Mouse (Mus musculus) midbrain, embryonic 15.5 days (tissue): Measurements from ENCODE around the gene Snapc2. TPM values are rescaled to one million over a fixed set of nuclear protein-coding genes. Genes with fewer than 3 reads are reported as not detected.

ENCODE experiments used
- ATAC-seq: fragments of 200-750 bp; cut with Nextera tagmentation; replicated peaks from 2 replicates; pipeline ENCODE4 v1.8.0; 2017; ENCODE audit warnings: moderate TSS enrichment
- H3K27ac ChIP-seq: fragments of 300-500 bp; sonication (generic); 2 replicates; pipeline ENCODE4 v1.5.1; 2015; ENCODE audit warnings: mild to moderate bottlenecking, inconsistent platforms
- H3K27me3 ChIP-seq: fragments of 300-500 bp; sonication (generic); replicated peaks from 2 replicates; pipeline ENCODE4 v1.6.1; 2015; ENCODE audit warnings: inconsistent platforms
- H3K36me3 ChIP-seq: fragments of 300-500 bp; sonication (generic); replicated peaks from 2 replicates; pipeline ENCODE4 v1.6.1; 2015; ENCODE audit warnings: inconsistent platforms
- H3K4me1 ChIP-seq: fragments of 300-500 bp; sonication (generic); 2 replicates; pipeline ENCODE4 v1.6.1; 2015; ENCODE audit warnings: inconsistent platforms
- H3K4me2 ChIP-seq: fragments of 300-500 bp; sonication (generic); 2 replicates; pipeline ENCODE4 v1.6.1; 2015; ENCODE audit warnings: inconsistent platforms, mild to moderate bottlenecking, moderate library complexity
- H3K4me3 ChIP-seq: fragments of 300-500 bp; sonication (generic); 2 replicates; pipeline ENCODE4 v1.5.1; 2015; ENCODE audit warnings: mild to moderate bottlenecking, inconsistent platforms
- H3K9ac ChIP-seq: fragments of 300-500 bp; sonication (generic); 2 replicates; pipeline ENCODE4 v1.6.1; 2015; ENCODE audit warnings: mild to moderate bottlenecking, inconsistent platforms
- H3K9me3 ChIP-seq: fragments of 300-500 bp; sonication (generic); 2 replicates; pipeline ENCODE4 v1.6.1; 2016; ENCODE audit warnings: inconsistent platforms
- WGBS: fragments of 180-500 bp; shearing (Covaris S2); methylation state at CpG from one replicate; pipeline ENCODE4 v1.1.7; 2015; ENCODE audit warnings: mixed read lengths; 5-methylcytosine and 5-hydroxymethylcytosine counted together
- polyA plus RNA-seq: library from polyadenylated mRNA; unstranded; fragments of >200 nt; fragmentation: Nextera tagmentation; extraction: Ambion mirVana; gene quantifications from 2 replicates; pipeline ENCODE4 v1.2.1, GENCODE M21; 2015

The Snapc2 gene
- 70.6 and 76.4 TPM in 2 replicates for polyA plus RNA-seq

DNA sequence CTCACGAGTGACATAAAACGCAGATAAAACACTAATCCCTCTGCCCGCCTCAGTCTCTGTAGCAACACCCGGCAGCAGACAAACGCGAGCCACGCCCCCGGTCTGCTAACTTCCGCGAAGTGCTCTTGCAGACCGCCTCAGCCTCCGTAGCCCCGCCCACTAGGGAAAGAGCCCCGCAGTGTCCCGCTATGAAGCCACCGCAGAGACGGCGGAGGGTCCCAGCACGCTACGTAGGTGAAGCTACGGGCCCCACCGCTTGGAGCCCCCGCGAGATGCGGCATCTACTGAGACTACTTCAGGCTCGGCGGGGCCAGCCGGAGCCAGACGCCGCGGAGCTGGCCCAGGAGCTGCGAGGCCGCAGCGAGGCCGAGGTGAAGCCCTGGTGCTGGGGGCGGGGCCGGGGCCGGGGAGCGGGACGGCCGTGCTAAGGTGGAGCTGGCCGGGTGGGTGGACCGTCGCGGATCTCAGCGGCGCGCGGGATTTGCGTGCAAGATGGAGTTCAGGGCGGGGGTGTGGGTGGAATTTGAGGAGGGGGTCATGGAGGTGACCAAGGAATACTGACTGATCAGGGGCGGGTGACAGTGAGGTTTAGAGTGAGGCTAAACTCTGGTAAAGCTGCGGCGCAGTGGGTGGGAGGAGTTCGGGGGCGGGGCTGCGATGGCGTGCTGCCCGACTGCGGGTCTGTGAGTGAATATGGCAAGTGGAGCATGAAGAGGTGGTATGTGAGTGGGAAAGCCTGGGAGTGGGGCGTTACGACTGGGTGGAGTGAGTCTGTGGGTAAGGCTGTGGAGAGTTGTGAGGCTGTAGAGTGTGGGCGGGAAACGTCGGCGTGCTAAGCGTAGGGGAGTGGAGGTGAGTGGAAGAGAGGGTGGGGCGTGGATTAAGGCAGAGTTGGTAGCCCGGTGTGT lies at the start of gene Snapc2:
Gene Snapc2 (plus strand): TSS at position 147 of the 908 bp plus-strand sequence.
- WGBS = 0% methylated on average over 66 of the region's 69 CpGs
- peak within 1 kb of the TSS; percentile 71 for H3K4me3 ChIP-seq
- H3K4me2 ChIP-seq = peak within 1 kb of the TSS; percentile 86
- H3K4me1 ChIP-seq = peaks cover 49% of the 10 kb centered on the region
- peaks cover 24% of the 10 kb centered on the region for H3K36me3 ChIP-seq
- peak within 1 kb of the TSS; percentile 88 for H3K9ac ChIP-seq
- H3K27ac ChIP-seq = peak within 1 kb of the TSS; percentile 91
- ATAC-seq = peak; percentile 92
- no peaks in the 10 kb centered on the region for H3K9me3 ChIP-seq
- H3K27me3 ChIP-seq = no peaks in the 10 kb centered on the region; the same call in 1 of the 2 replicates

GRCm38 (mm10) chr8:4205246-4206123 lies 47.4 kb upstream of the Snapc2 start:
- H3K9ac ChIP-seq = no peak overlapping the region
- peaks cover 46% of the 10 kb centered on the region for H3K36me3 ChIP-seq
- no peak overlapping the region for H3K4me2 ChIP-seq
- H3K27me3 ChIP-seq = peaks cover 7% of the 10 kb centered on the region; the same call in 1 of the 2 replicates
- 23% methylated on average over 38 of the region's 38 CpGs for WGBS
- no peak overlapping the region for H3K27ac ChIP-seq
- H3K9me3 ChIP-seq = no peaks in the 10 kb centered on the region
- no peak overlapping the region for H3K4me3 ChIP-seq
- no peak for ATAC-seq
- peaks cover 30% of the 10 kb centered on the region for H3K4me1 ChIP-seq

DNA sequence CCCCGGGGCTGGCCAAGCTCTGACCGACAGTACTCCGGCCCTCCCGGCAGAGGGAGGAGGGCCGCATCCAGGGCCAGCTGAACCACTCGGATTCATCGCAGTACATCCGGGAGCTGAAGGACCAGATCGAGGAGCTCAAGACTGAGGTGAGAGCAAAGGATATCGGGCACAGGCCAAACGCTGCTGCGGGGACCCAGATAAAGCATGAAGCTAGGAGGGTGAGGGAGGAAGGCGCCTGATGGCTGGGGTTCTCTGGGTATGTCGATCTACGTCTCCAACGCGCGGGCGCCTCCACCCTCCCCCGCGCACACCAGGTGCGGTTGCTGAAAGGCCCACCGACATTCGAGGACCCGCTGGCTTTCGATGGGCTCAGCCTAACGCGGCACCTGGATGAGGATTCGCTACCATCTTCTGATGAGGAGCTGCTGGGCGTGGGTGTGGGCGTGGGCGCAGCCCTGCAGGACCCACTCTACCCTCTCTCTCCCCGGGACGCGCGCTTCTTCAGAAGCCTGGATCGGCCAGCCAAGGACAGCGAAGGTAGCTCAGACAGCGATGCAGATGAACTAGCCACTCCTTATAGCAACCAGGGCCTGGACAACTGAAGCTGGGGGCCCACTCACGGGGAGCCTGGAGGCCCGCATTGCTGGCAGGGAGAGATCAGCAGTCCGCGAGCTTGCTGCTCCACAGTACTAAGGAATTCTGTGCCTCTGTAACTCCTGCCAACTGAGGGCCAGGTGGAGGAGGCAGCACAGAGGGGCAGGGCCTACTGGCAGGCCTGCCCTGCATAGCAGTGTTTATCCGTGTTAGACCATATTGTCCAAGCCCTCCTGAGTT lies 46.5 kb upstream of the Snapc2 start:
- no peak overlapping the region for H3K27ac ChIP-seq
- ATAC-seq = peak; percentile 8
- no peaks in the 10 kb centered on the region for H3K9me3 ChIP-seq
- H3K4me3 ChIP-seq = no peak overlapping the region
- H3K4me1 ChIP-seq = peaks cover 37% of the 10 kb centered on the region
- no peak overlapping the region for H3K9ac ChIP-seq
- H3K4me2 ChIP-seq = no peak overlapping the region
- H3K27me3 ChIP-seq = peaks cover 7% of the 10 kb centered on the region; the same call in 1 of the 2 replicates
- H3K36me3 ChIP-seq = peaks cover 47% of the 10 kb centered on the region
- WGBS = 10% methylated on average over 44 of the region's 44 CpGs

DNA sequence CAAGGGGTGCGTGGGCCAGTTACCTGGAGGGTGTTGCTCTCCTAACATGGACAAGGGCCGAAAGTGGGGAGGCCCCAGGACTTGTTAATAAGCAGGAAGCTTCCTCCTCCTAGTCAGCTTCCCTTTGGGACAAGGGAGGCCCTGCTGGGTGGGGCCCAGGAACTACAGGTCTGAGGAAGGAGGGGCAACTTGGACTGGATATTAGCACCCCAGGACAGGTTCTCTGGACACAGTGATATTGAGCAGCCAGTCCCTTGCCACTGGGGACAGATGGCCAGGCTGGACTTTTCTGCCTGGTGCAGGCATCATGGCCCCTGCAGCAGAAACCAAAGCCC lies 45.9 kb upstream of the Snapc2 start:
- Histone ChIP-seq H3K9ac (no peak overlapping the region), H3K27ac (no peak overlapping the region), H3K4me2 (no peak overlapping the region), H3K4me3 (no peak overlapping the region), H3K4me1 (peaks cover 41% of the 10 kb centered on the region), H3K36me3 (peaks cover 43% of the 10 kb centered on the region), H3K27me3 (peaks cover 7% of the 10 kb centered on the region; the same call in 1 of the 2 replicates), H3K9me3 (no peaks in the 10 kb centered on the region)
- 48% methylated on average over 2 of the region's 2 CpGs for WGBS
- peak; percentile 1; the same call in 1 of the 2 replicates for ATAC-seq

GRCm38 (mm10) chr8:4211097-4211496 lies 41.8 kb upstream of the Snapc2 start:
- H3K27me3 ChIP-seq = no peaks in the 10 kb centered on the region
- no peak for ATAC-seq
- H3K9me3 ChIP-seq = no peaks in the 10 kb centered on the region
- H3K36me3 ChIP-seq = peaks cover 22% of the 10 kb centered on the region
- peaks cover 68% of the 10 kb centered on the region for H3K4me1 ChIP-seq
- no peak overlapping the region for H3K4me2 ChIP-seq
- H3K9ac ChIP-seq = no peak overlapping the region
- WGBS = 69% methylated on average over 6 of the region's 6 CpGs
- H3K4me3 ChIP-seq = no peak overlapping the region
- peak overlapping the region; percentile 32; the same call in 1 of the 2 replicates for H3K27ac ChIP-seq

- H3K27ac ChIP-seq = peak overlapping the region; percentile 55
- H3K9ac ChIP-seq = peak overlapping the region; percentile 47
- peaks cover 52% of the 10 kb centered on the region for H3K4me1 ChIP-seq
- peak overlapping the region; percentile 91 for H3K4me2 ChIP-seq
- H3K9me3 ChIP-seq = no peaks in the 10 kb centered on the region
- H3K36me3 ChIP-seq = peaks cover 18% of the 10 kb centered on the region
- H3K27me3 ChIP-seq = no peaks in the 10 kb centered on the region
- 1% methylated on average over 25 of the region's 25 CpGs for WGBS
- peak overlapping the region; percentile 48 for H3K4me3 ChIP-seq
- no peak for ATAC-seq
These were observed 40.1 kb upstream of the Snapc2 start for GRCm38 (mm10) chr8:4212809-4213209.

DNA sequence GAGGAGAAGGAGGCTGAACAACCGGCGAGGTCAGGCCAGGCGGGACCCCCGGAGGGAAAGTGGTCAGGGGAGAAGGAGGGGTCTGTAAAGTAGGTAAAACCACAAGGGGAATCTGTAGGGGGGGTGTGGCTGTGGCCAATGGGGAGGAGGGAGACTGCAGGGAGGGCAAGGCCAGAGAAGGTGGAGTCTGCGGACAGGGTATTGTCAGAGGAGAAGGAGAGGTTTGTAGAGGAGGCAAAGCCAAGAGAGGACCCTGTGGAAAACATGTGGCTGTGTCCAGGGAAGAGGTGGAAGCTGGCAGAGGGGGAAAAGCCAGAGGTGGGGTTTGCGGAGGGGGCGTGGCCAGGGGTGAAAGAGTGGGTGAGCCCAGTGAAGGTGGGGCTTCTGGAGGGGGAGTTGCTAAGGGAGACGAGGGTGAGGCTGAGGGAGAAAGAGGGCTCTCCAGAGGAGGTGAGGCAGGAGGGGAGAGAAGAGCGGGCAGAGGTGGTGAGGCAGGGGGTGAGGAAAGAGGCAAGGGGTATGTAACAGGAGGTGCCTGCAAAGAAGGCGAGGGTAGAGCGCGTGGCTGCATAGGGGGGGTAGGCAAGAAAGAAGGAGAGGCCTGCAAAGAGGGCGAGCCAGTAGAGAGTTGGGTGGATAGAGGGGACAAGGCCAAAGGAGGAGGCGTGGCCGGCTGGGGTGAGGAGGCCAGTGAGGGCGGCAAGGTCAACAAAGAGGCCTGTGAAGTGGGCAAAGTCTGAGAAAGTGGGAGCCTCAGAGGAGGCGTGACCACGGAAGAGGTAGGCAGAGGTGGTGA lies 39.5 kb upstream of the Snapc2 start:
- 6% methylated on average over 18 of the region's 18 CpGs for WGBS
- H3K4me2 ChIP-seq = peak overlapping the region; percentile 91
- peaks cover 18% of the 10 kb centered on the region for H3K36me3 ChIP-seq
- ATAC-seq = peak; percentile 10
- H3K27me3 ChIP-seq = no peaks in the 10 kb centered on the region
- H3K27ac ChIP-seq = peak overlapping the region; percentile 55
- H3K9ac ChIP-seq = peak overlapping the region; percentile 47
- peaks cover 48% of the 10 kb centered on the region for H3K4me1 ChIP-seq
- H3K4me3 ChIP-seq = peak overlapping the region; percentile 48
- H3K9me3 ChIP-seq = no peaks in the 10 kb centered on the region

- Histone ChIP-seq H3K36me3 (peaks cover 14% of the 10 kb centered on the region), H3K4me3 (peak overlapping the region; percentile 48), H3K4me1 (peaks cover 48% of the 10 kb centered on the region), H3K4me2 (peak overlapping the region; percentile 91), H3K27me3 (no peaks in the 10 kb centered on the region), H3K9ac (peak overlapping the region; percentile 47), H3K9me3 (no peaks in the 10 kb centered on the region), H3K27ac (peak overlapping the region; percentile 55)
- 14% methylated on average over 33 of the region's 33 CpGs for WGBS
- no peak for ATAC-seq
These were observed 38.6 kb upstream of the Snapc2 start for GRCm38 (mm10) chr8:4214006-4214980.

DNA sequence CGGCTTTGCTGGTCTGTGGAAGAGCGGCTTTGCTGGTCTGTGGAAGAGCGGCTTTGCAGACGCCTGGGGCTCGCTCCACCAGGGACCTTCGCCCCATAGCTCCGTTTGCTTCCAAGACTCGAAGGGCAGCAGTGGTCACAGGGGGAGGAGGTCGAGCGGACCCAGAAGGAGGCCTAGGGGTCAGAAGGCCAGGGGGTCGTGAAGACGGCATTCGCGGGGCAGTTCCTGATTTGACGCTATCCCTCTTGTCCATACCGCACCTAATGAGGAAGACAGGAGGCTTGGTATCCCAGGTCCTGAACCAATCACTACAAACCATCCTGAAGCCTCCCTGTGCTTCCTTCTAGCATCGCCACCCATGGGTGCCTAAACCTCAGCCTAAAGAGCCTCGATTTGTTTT lies 36.6 kb upstream of the Snapc2 start:
- peak overlapping the region; percentile 94 for H3K27ac ChIP-seq
- peak; percentile 9 for ATAC-seq

More for the DNA sequence above, 36.6 kb upstream of the Snapc2 start:
- Histone ChIP-seq H3K4me3 (peak overlapping the region; percentile 58), H3K4me1 (peaks cover 40% of the 10 kb centered on the region), H3K9ac (peak overlapping the region; percentile 81), H3K27me3 (no peaks in the 10 kb centered on the region), H3K4me2 (peak overlapping the region; percentile 91), H3K9me3 (no peaks in the 10 kb centered on the region), H3K36me3 (no peaks in the 10 kb centered on the region)
- WGBS = 3% methylated on average over 18 of the region's 18 CpGs
